Mouse (Mus musculus): ENCODE results near the gene Rora. TPM values are rescaled to one million over a fixed set of nuclear protein-coding genes. Genes with fewer than 3 reads are reported as not detected.

Rora gene
- polyA plus RNA-seq, 1 experiment from 2014 or later, result 4.7 TPM

GRCm38 (mm10) chr9:68656076-68656795 lies 2.6 kb downstream of the Rora start:
- Histone ChIP-seq H3K4me2 (replicated peaks) (0 out of 2 replicates have a peak overlapping the region, but pooled peaks have one; percentile 96), H3K27me3 (replicated peaks) (no peaks in the 10 kb centered on the region; the same call in 1 of the 2 replicates), H3K9me3 (no peaks in the 10 kb centered on the region), H3K36me3 (no peaks in the 10 kb centered on the region), H3K4me1 (replicated peaks) (peaks cover 9% of the 10 kb centered on the region), H3K4me3 (replicated peaks) (no peak overlapping the region), H3K27ac (no peak overlapping the region), H3K9ac (no peak overlapping the region)
- ATAC-seq, result no peak
- 35% methylated on average over 5 of the region's 5 CpGs for WGBS

- no peak overlapping the region for H3K4me2 ChIP-seq (replicated peaks)
- no peak overlapping the region for H3K27ac ChIP-seq
- no peaks in the 10 kb centered on the region for H3K36me3 ChIP-seq
- H3K9ac ChIP-seq, result no peak overlapping the region
- H3K4me1 ChIP-seq (replicated peaks), result peaks cover 9% of the 10 kb centered on the region
- H3K27me3 ChIP-seq (replicated peaks), result no peaks in the 10 kb centered on the region; the same call in 1 of the 2 replicates
- no peak for ATAC-seq
- H3K4me3 ChIP-seq (replicated peaks), result no peak overlapping the region
- WGBS, result 52% methylated on average over 6 of the region's 6 CpGs
- no peaks in the 10 kb centered on the region for H3K9me3 ChIP-seq
These were observed 3.2 kb downstream of the Rora start for GRCm38 (mm10) chr9:68656796-68657130.

- WGBS, result 81% methylated on average over 3 of the region's 3 CpGs
- Histone ChIP-seq H3K36me3 (no peaks in the 10 kb centered on the region), H3K27ac (no peak overlapping the region), H3K4me3 (replicated peaks) (no peak overlapping the region), H3K9ac (no peak overlapping the region), H3K4me1 (replicated peaks) (no peaks in the 10 kb centered on the region), H3K27me3 (replicated peaks) (no peaks in the 10 kb centered on the region), H3K4me2 (replicated peaks) (no peak overlapping the region), H3K9me3 (no peaks in the 10 kb centered on the region)
- ATAC-seq, result no peak
These were observed 17.1 kb downstream of the Rora start for GRCm38 (mm10) chr9:68670731-68671130.

- H3K4me3 ChIP-seq (replicated peaks), result no peak overlapping the region
- no peak overlapping the region for H3K9ac ChIP-seq
- H3K36me3 ChIP-seq, result no peaks in the 10 kb centered on the region
- H3K9me3 ChIP-seq, result no peaks in the 10 kb centered on the region
- 34% methylated on average over 5 of the region's 5 CpGs for WGBS
- no peaks in the 10 kb centered on the region for H3K27me3 ChIP-seq (replicated peaks)
- no peaks in the 10 kb centered on the region for H3K4me1 ChIP-seq (replicated peaks)
- H3K27ac ChIP-seq, result no peak overlapping the region
- no peak overlapping the region for H3K4me2 ChIP-seq (replicated peaks)
- ATAC-seq, result no peak
These were observed 18.9 kb downstream of the Rora start for GRCm38 (mm10) chr9:68672459-68672858.

GRCm38 (mm10) chr9:68673221-68673620 lies 19.6 kb downstream of the Rora start:
- Histone ChIP-seq H3K9me3 (no peaks in the 10 kb centered on the region), H3K4me3 (replicated peaks) (no peak overlapping the region), H3K9ac (no peak overlapping the region), H3K27me3 (replicated peaks) (no peaks in the 10 kb centered on the region), H3K36me3 (no peaks in the 10 kb centered on the region), H3K4me2 (replicated peaks) (no peak overlapping the region), H3K27ac (no peak overlapping the region), H3K4me1 (replicated peaks) (no peaks in the 10 kb centered on the region)
- ATAC-seq, result no peak
- WGBS, result 42% methylated on average over 1 of the region's 1 CpGs

- no peaks in the 10 kb centered on the region for H3K4me1 ChIP-seq (replicated peaks)
- H3K4me2 ChIP-seq (replicated peaks), result no peak overlapping the region
- 91% methylated on average over 12 of the region's 12 CpGs for WGBS
- no peaks in the 10 kb centered on the region for H3K36me3 ChIP-seq
- no peak overlapping the region for H3K4me3 ChIP-seq (replicated peaks)
- no peaks in the 10 kb centered on the region for H3K27me3 ChIP-seq (replicated peaks)
- H3K9ac ChIP-seq, result no peak overlapping the region
- no peaks in the 10 kb centered on the region for H3K9me3 ChIP-seq
- H3K27ac ChIP-seq, result no peak overlapping the region
- no peak for ATAC-seq
These were observed 26.3 kb downstream of the Rora start for GRCm38 (mm10) chr9:68679871-68680374.

- no peak for ATAC-seq
- Histone ChIP-seq H3K9ac (no peak overlapping the region), H3K4me3 (replicated peaks) (no peak overlapping the region), H3K36me3 (no peaks in the 10 kb centered on the region), H3K27me3 (replicated peaks) (no peaks in the 10 kb centered on the region), H3K9me3 (no peaks in the 10 kb centered on the region), H3K4me2 (replicated peaks) (no peak overlapping the region), H3K4me1 (replicated peaks) (no peaks in the 10 kb centered on the region), H3K27ac (no peak overlapping the region)
- 52% methylated on average over 3 of the region's 3 CpGs for WGBS
These were observed 30.4 kb downstream of the Rora start for GRCm38 (mm10) chr9:68683938-68684337.

- Histone ChIP-seq H3K4me3 (replicated peaks) (no peak overlapping the region), H3K4me2 (replicated peaks) (no peak overlapping the region), H3K36me3 (no peaks in the 10 kb centered on the region), H3K9me3 (no peaks in the 10 kb centered on the region), H3K27me3 (replicated peaks) (no peaks in the 10 kb centered on the region), H3K27ac (no peak overlapping the region), H3K9ac (no peak overlapping the region), H3K4me1 (replicated peaks) (no peaks in the 10 kb centered on the region)
- 42% methylated on average over 5 of the region's 5 CpGs for WGBS
- ATAC-seq, result no peak
These were observed 32.0 kb downstream of the Rora start for GRCm38 (mm10) chr9:68685562-68685961.

- Histone ChIP-seq H3K4me2 (replicated peaks) (no peak overlapping the region), H3K4me1 (replicated peaks) (no peaks in the 10 kb centered on the region), H3K36me3 (no peaks in the 10 kb centered on the region), H3K27ac (no peak overlapping the region), H3K9ac (no peak overlapping the region), H3K4me3 (replicated peaks) (no peak overlapping the region), H3K9me3 (no peaks in the 10 kb centered on the region), H3K27me3 (replicated peaks) (no peaks in the 10 kb centered on the region)
- WGBS, result 55% methylated on average over 10 of the region's 10 CpGs
- ATAC-seq, result no peak
These were observed 33.8 kb downstream of the Rora start for GRCm38 (mm10) chr9:68687251-68687874.

GRCm38 (mm10) chr9:68688151-68688550 lies 34.6 kb downstream of the Rora start:
- H3K9ac ChIP-seq, result no peak overlapping the region
- H3K4me3 ChIP-seq (replicated peaks), result no peak overlapping the region
- H3K9me3 ChIP-seq, result no peaks in the 10 kb centered on the region
- no peak for ATAC-seq
- H3K4me1 ChIP-seq (replicated peaks), result no peaks in the 10 kb centered on the region
- H3K27ac ChIP-seq, result no peak overlapping the region
- H3K4me2 ChIP-seq (replicated peaks), result no peak overlapping the region
- no peaks in the 10 kb centered on the region for H3K27me3 ChIP-seq (replicated peaks)
- 96% methylated on average over 2 of the region's 2 CpGs for WGBS
- H3K36me3 ChIP-seq, result no peaks in the 10 kb centered on the region

- no peaks in the 10 kb centered on the region for H3K4me1 ChIP-seq (replicated peaks)
These were observed 35.8 kb downstream of the Rora start for GRCm38 (mm10) chr9:68689351-68689750.

GRCm38 (mm10) chr9:68694889-68695495 lies 41.4 kb downstream of the Rora start:
- no peak for ATAC-seq
- H3K27ac ChIP-seq, result no peak overlapping the region
- H3K27me3 ChIP-seq (replicated peaks), result no peaks in the 10 kb centered on the region
- H3K9me3 ChIP-seq, result no peaks in the 10 kb centered on the region
- H3K4me2 ChIP-seq (replicated peaks), result no peak overlapping the region
- no peaks in the 10 kb centered on the region for H3K36me3 ChIP-seq
- H3K9ac ChIP-seq, result no peak overlapping the region
- WGBS, result 24% methylated on average over 4 of the region's 4 CpGs
- peaks cover 8% of the 10 kb centered on the region; the same call in 1 of the 2 replicates for H3K4me1 ChIP-seq (replicated peaks)
- H3K4me3 ChIP-seq (replicated peaks), result no peak overlapping the region

More at GRCm38 (mm10) chr9:68689351-68689750, 35.8 kb downstream of the Rora start:
- Histone ChIP-seq H3K9me3 (no peaks in the 10 kb centered on the region), H3K27me3 (replicated peaks) (no peaks in the 10 kb centered on the region), H3K4me2 (replicated peaks) (no peak overlapping the region), H3K36me3 (no peaks in the 10 kb centered on the region), H3K4me3 (replicated peaks) (no peak overlapping the region), H3K9ac (no peak overlapping the region), H3K27ac (no peak overlapping the region)
- WGBS, result 39% methylated on average over 4 of the region's 4 CpGs
- no peak for ATAC-seq
